Mouse (Mus musculus): Measurements from ENCODE around the gene Pdzd2.
A peak's percentile ranks its signal among the peaks of the same experiment; 100 is the strongest.

DNA sequence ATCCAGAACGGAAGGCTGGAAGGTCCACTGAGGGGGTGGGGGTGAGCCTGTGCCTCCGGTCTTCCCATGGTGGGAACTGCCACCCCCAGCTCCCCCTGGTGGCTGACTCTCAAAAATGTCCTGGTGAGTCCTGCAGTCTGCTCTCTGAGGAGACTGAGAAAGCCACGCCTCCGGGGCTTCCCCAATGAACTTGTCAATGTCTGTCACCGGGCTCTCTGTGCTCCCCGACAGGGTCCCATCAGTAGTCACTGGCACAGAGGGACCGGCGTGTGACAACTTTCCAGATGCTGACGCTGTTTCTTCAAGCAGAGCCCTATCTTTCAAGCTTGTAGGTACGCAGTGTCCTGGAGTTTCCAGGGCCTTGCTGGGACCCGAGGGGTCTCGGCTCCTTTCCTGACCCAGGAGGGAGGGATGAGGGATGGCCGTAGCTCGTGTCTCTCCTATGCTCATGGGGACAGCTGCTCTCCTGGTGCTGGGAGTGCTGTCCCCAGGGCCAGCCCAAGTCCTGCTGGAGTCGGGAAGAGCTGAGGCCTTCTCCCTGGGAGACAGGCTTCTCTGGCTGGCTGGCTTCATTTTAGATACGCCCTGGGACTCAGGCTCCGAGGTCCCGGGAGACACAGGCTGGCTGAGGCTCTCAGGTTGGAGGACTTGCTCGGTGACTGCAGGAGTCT is 363.9 kb downstream of the Pdzd2 start:
- TF ChIP-seq CTCF (IDR thresholded peaks at IDR 0.05; ENCODE audit: borderline replicate concordance, control insufficient read depth, extremely low read depth, insufficient read depth, low read length, poor library complexity), result peak; percentile 91
- TF ChIP-seq POLR2A (IDR thresholded peaks at IDR 0.05; ENCODE audit: control insufficient read depth, extremely low read depth, insufficient read depth, low read length, poor library complexity), result no peak
